Mouse (Mus musculus): ENCODE results near the gene Spats2l. TPM values are rescaled to one million over a fixed set of nuclear protein-coding genes. Genes with fewer than 3 reads are reported as not detected.

Spats2l gene
- total and polyA plus RNA-seq, 2 experiments from 2014 or later: 35.8 to 52.3 TPM

DNA sequence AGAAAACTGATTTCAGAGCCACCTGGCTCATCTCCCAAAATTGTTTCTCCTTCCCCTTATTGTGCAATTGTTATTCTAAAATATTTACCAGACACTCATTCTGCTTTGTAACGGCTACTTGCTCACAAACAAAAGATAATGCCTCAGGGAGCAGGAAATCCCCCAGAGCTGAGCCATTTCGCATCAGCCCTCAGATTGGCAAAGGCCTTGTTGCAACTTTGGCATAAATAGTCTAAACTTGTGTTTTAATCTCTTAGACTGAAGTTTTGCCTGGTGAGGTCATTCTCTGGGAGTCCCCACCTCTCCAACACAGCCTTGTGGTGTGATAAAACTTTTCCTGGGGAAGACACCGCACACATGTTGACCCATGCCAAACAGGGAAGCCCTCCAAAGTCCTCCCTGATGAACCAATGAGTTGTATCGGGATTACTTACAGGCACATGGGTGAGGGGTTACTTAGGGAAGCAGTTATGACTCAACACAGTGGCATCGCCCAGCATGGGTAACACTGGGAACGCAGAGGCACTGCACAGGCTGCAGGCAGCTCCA, 215.2 kb downstream of the Spats2l start:
- no peak overlapping the region for H3K4me3 ChIP-seq (ENCODE audit: low read depth, low read length)
- no peaks in the 10 kb centered on the region for H3K9me3 ChIP-seq (ENCODE audit: low read length)
- H3K9ac ChIP-seq: no peak overlapping the region
- no peak overlapping the region for H3K4me2 ChIP-seq (ENCODE audit: low read depth)
- WGBS: 33% methylated on average over 6 of the region's 6 CpGs
- ATAC-seq: no peak
- TF ChIP-seq CTCF (IDR thresholded peaks at IDR 0.05; ENCODE audit: low read depth): no peak
- H3K36me3 ChIP-seq (ENCODE audit: insufficient read depth): no peaks in the 10 kb centered on the region
- H3K27me3 ChIP-seq (ENCODE audit: insufficient read depth, low read length): no peaks in the 10 kb centered on the region
- no peak overlapping the region for H3K27ac ChIP-seq (ENCODE audit: low read depth, low read length)
- DNase-seq: no peak
- no peaks in the 10 kb centered on the region for H3K4me1 ChIP-seq (ENCODE audit: insufficient read depth)

DNA sequence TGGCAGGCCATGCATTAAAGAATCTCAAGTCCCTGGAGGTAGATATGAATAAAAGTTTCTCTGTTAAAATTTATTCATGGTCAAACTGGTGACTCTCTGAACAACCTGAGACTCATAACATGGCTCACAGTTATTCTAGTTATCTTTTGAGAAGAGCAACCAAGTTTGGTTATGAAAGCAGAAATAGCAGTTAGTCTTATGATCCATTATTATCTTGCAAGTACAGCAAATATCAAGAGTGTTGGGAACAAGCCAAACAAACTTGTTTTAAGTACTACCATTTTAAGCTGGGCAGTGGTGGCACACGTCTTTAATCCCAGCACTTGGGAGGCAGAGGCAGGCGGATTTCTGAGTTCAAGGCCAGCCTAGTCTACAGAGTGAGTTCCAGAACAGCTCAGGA, 217.3 kb downstream of the Spats2l start:
- ATAC-seq: no peak
- Histone ChIP-seq H3K9ac (no peak overlapping the region), H3K27me3 (ENCODE audit: insufficient read depth, low read length) (no peaks in the 10 kb centered on the region), H3K9me3 (ENCODE audit: low read length) (no peaks in the 10 kb centered on the region), H3K36me3 (ENCODE audit: insufficient read depth) (no peaks in the 10 kb centered on the region), H3K4me3 (ENCODE audit: low read depth, low read length) (no peak overlapping the region), H3K27ac (ENCODE audit: low read depth, low read length) (no peak overlapping the region), H3K4me1 (ENCODE audit: insufficient read depth) (peaks cover 1% of the 10 kb centered on the region; the same call in 1 of the 2 replicates), H3K4me2 (ENCODE audit: low read depth) (no peak overlapping the region)
- no peak for TF ChIP-seq CTCF (IDR thresholded peaks at IDR 0.05; ENCODE audit: low read depth)
- no peak for DNase-seq
- WGBS: 79% methylated on average over 2 of the region's 2 CpGs

DNA sequence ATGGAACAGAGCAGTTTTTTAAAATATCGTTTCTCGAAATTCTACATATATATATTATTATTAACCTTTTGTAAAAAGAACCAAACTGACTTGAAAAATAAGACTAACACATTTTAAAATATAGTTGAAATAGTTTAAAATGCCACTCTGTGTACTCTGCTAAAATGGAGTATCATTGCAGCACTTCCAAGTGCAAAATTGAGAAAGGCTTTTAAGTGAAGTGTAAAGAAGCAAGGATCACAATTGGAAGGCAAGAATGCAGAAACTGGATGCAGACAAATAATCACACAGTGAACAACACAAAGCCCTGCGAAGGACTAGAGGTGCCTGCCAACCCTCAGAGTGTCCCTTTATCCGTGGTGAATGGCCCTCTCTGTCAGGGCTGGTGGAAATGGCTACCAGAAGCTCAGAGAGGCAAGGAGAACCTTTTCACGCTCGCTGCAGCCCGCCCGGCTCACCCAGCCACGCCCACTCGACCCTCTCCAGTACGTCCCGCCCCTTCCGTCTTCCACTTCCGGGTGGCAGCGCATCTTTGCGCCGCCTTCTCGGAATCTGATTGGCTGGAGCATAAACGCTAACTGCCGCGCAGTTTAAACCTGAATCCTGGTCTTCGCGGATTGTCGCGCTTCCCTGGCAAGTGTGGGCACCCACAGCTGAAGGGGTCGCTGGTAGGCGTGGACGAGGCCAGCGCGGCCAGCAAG, 221.6 kb downstream of the Spats2l start, which contains the start of gene Sgo2a:
TSS of gene Sgo2a (plus strand) at position 540 of the 701 bp plus-strand sequence.
- no peaks in the 10 kb centered on the region for H3K27me3 ChIP-seq (ENCODE audit: insufficient read depth, low read length)
- DNase-seq: peak; percentile 99
- peak within 1 kb of the TSS; percentile 85 for H3K4me3 ChIP-seq (ENCODE audit: low read depth, low read length)
- no peaks in the 10 kb centered on the region for H3K36me3 ChIP-seq (ENCODE audit: insufficient read depth)
- peaks cover 4% of the 10 kb centered on the region; the same call in 1 of the 2 replicates for H3K4me1 ChIP-seq (ENCODE audit: insufficient read depth)
- H3K9ac ChIP-seq: peak within 1 kb of the TSS; percentile 75
- peak within 1 kb of the TSS; percentile 97 for H3K4me2 ChIP-seq (ENCODE audit: low read depth)
- H3K27ac ChIP-seq (ENCODE audit: low read depth, low read length): peak within 1 kb of the TSS; percentile 96
- TF ChIP-seq CTCF (IDR thresholded peaks at IDR 0.05; ENCODE audit: low read depth): peak; percentile 4; the same call in 1 of the 2 replicates
- H3K9me3 ChIP-seq (ENCODE audit: low read length): no peaks in the 10 kb centered on the region
- peak; percentile 100 for ATAC-seq
- 6% methylated on average over 30 of the region's 30 CpGs for WGBS

DNA sequence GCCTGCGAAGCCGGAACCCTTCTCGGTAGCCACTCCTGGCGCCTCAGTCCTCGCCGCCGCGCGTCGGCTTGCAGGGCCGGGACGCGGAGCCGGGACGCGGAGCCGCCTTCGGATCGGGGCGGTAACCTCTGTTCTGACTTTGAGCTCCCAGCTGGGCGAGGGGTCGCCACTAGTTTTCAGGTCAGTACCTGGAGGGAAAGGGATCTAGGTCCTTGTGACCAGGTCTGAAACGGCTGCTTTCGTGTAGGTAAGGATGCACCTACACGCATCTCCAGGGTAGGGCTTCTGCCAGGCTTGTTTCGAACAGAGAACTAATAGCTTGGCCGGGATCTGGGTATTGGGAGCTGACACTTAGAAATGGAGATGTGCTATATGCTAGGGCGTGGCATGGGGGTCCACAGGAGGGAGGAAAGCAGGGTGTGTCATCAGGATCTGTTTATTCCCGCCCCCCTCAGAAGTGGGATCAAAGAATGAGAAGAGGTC, 222.2 kb downstream of the Spats2l start:
- DNase-seq (no peak), ATAC-seq (peak; percentile 18)
- Histone ChIP-seq H3K27me3 (ENCODE audit: insufficient read depth, low read length) (no peaks in the 10 kb centered on the region), H3K4me2 (ENCODE audit: low read depth) (peak overlapping the region; percentile 97), H3K36me3 (ENCODE audit: insufficient read depth) (no peaks in the 10 kb centered on the region), H3K9me3 (ENCODE audit: low read length) (no peaks in the 10 kb centered on the region), H3K4me1 (ENCODE audit: insufficient read depth) (peaks cover 4% of the 10 kb centered on the region; the same call in 1 of the 2 replicates), H3K9ac (peak overlapping the region; percentile 37; the same call in 1 of the 2 replicates), H3K27ac (ENCODE audit: low read depth, low read length) (no peak overlapping the region), H3K4me3 (ENCODE audit: low read depth, low read length) (peak overlapping the region; percentile 85)
- under 1% methylated on average over 29 of the region's 29 CpGs for WGBS
- TF ChIP-seq CTCF (IDR thresholded peaks at IDR 0.05; ENCODE audit: low read depth): no peak

Other genes with a start within 250 kb of the Spats2l start
- gene Sgo2a, start 221.8 kb downstream of the Spats2l start, total RNA-seq (2014; rRNA removed): 2.6 and 4.0 TPM in 2 replicates
- gene Sgo2a, start 221.8 kb downstream of the Spats2l start, polyA plus RNA-seq (2015; fragmentation: Nextera tagmentation; extraction: Ambion mirVana): 1.8 and 2.0 TPM in 2 replicates
- 41.2 and 57.6 TPM in 2 replicates for gene Kctd18, start 244.8 kb downstream of the Spats2l start, total RNA-seq (2014; rRNA removed)
- 21.8 and 27.5 TPM in 2 replicates for gene Kctd18, start 244.8 kb downstream of the Spats2l start, polyA plus RNA-seq (2015; fragmentation: Nextera tagmentation; extraction: Ambion mirVana)

Measured in forebrain, postnatal 0 days (tissue).